Mouse (Mus musculus): ENCODE data around the gene Olfr194.

GRCm38 (mm10) chr16:59146746-59147145 is 25.9 kb upstream of the Olfr194 start, which contains the start of gene Olfr195:
- no peak for TF ChIP-seq CTCF (IDR thresholded peaks at IDR 0.05)
- no peak for TF ChIP-seq EP300 (IDR thresholded peaks at IDR 0.05)
